Mouse (Mus musculus) G1E (cell line): ENCODE measurements at regions not wholly inside any gene's neighbourhood (a gene's known extent, or its start where the extent isn't known, plus 50 kb on each side); places are given as distances from the start of the nearest gene placed in this dataset.

Source experiments
- ATAC-seq: 2 replicates; pipeline ENCODE4 v1.8.0; 2016; ENCODE audit warnings: mild to moderate bottlenecking; ENCODE audit not compliant: insufficient number of reproducible peaks, poor library complexity, low FRiP score, severe bottlenecking; ENCODE audit errors: extremely low read depth
- DNase-seq: peaks from one replicate; pipeline ENCODE4 v3.0.0; 2012; ENCODE audit warnings: low spot score
- H3K27me3 ChIP-seq: 2 replicates; pipeline ENCODE4 v1.6.1; 2012; ENCODE audit warnings: mild to moderate bottlenecking, low read length, inconsistent platforms; ENCODE audit not compliant: insufficient read depth
- H3K36me3 ChIP-seq: replicated peaks from 2 replicates; pipeline ENCODE3; 2012; ENCODE audit warnings: mild to moderate bottlenecking, inconsistent platforms
- H3K4me1 ChIP-seq: 2 replicates; pipeline ENCODE4 v1.6.1; 2012; ENCODE audit warnings: low read depth, low read length, inconsistent platforms, mixed read lengths; ENCODE audit not compliant: insufficient read depth
- H3K4me3 ChIP-seq: 2 replicates; pipeline ENCODE4 v1.5.1; 2012; ENCODE audit warnings: low read depth, mild to moderate bottlenecking, inconsistent platforms, low read length, moderate library complexity, mixed read lengths
- H3K9me3 ChIP-seq: replicated peaks from 2 replicates; pipeline ENCODE4 v1.6.1; 2012; ENCODE audit warnings: inconsistent platforms
- CTCF ChIP-seq: IDR thresholded peaks from 2 replicates; pipeline ENCODE4 v1.5.1; 2012; ENCODE audit warnings: low read depth, low read length, inconsistent platforms, mixed read lengths
- GATA1 ChIP-seq: IDR thresholded peaks from 2 replicates; pipeline ENCODE4 v1.6.1; 2012; ENCODE audit warnings: borderline replicate concordance, low read length, inconsistent platforms, mixed read lengths
- GATA2 ChIP-seq: IDR thresholded peaks from 2 replicates; pipeline ENCODE4 v1.6.1; 2012; ENCODE audit warnings: low read depth, low read length, inconsistent platforms, borderline replicate concordance
- POLR2AphosphoS5 ChIP-seq: IDR thresholded peaks from 2 replicates; pipeline ENCODE4 v1.6.1; 2012; ENCODE audit warnings: low read depth, low read length, inconsistent platforms; ENCODE audit not compliant: insufficient replicate concordance
- TAL1 ChIP-seq: conservative IDR thresholded peaks from 2 replicates; pipeline ENCODE4 v1.6.1; 2012; ENCODE audit warnings: low read depth, low read length, inconsistent platforms, mixed read lengths

DNA sequence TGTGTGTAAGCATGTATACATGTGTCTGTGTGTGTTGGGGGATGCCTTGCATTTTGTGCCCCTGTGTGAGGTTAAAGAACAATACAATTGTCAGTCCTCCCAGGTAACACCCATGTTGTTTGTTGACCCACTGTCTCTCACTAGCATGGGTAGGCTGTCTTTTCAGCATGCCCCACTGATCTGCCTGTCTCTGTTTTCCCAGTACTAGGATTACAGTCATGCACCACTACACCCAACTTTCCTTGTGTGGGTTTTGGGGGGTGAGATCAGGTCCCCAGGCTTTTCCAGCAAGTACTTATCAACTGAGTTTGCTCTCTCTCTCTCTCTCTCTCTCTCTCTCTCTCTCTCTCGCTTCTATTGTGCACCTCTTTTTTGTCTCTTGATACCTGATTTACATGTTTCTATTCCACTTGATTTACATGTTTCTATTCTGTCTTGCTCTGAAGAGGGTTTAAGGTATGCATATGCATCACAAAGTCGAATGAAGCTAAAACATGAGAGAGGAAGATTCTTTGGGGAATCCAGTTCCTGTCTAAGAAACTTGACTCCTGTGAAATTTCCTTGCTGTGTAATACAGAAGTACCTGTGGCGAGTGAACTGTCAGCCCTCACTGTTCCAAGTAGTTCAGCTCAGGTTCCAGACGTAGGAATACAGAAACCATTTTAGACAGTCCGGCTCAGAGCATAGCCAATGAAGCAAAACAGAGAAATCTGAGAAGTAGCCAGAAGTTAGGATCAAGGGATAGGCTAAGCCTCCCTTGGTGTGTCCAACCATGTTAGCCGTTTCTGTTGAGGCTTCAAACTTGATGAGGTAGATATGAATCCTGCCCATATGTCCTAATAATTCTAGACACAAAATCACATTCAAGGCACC lies 491.6 kb upstream of the Kif2a start:
- TF ChIP-seq CTCF (no peak), TAL1 (no peak), GATA1 (no peak), GATA2 (no peak), POLR2AphosphoS5 (no peak)
- no peak for DNase-seq
- no peak for ATAC-seq
- Histone ChIP-seq H3K36me3 (no peaks in the 10 kb centered on the region), H3K9me3 (no peaks in the 10 kb centered on the region), H3K27me3 (no peaks in the 10 kb centered on the region), H3K4me1 (no peaks in the 10 kb centered on the region), H3K4me3 (no peak overlapping the region)

- no peaks in the 10 kb centered on the region for H3K36me3 ChIP-seq
- ATAC-seq, result no peak
- H3K4me3 ChIP-seq, result no peak overlapping the region
- H3K4me1 ChIP-seq, result no peaks in the 10 kb centered on the region
- peaks cover 13% of the 10 kb centered on the region for H3K27me3 ChIP-seq
- TF ChIP-seq GATA1, result no peak
- no peak for TF ChIP-seq TAL1
- TF ChIP-seq POLR2AphosphoS5, result no peak
- TF ChIP-seq GATA2, result no peak
- DNase-seq, result no peak
- no peaks in the 10 kb centered on the region for H3K9me3 ChIP-seq
Measured at GRCm38 (mm10) chr13:107507336-107507735, 485.4 kb upstream of the Kif2a start.

- H3K4me3 ChIP-seq, result no peak overlapping the region
- no peaks in the 10 kb centered on the region for H3K9me3 ChIP-seq
- no peak for DNase-seq
- H3K27me3 ChIP-seq, result peaks cover 15% of the 10 kb centered on the region
- TF ChIP-seq POLR2AphosphoS5 (no peak), GATA2 (no peak), GATA1 (no peak), CTCF (no peak), TAL1 (no peak)
- H3K36me3 ChIP-seq, result no peaks in the 10 kb centered on the region
- no peaks in the 10 kb centered on the region; the same call in 1 of the 2 replicates for H3K4me1 ChIP-seq
- ATAC-seq, result no peak
Measured at GRCm38 (mm10) chr13:107506832-107507231, 484.9 kb upstream of the Kif2a start.

DNA sequence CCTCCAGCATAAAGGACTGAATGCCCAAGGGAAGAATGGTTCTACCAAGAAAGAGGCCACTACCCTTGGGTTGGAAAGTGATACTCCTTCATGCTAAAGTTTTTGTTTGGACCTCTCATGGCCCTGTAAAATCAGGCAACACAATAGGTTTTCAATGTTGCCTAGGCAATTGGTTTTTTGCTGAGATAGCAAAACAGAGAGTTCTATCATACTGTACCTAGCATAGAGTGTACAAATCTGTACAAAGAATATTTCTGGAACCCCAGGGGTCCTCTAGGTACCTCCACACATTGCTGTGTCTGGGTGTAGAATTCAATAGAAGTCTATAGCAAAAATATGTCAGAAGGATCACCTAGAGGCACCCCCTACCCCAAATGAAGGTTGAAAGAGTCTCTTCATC lies 483.4 kb upstream of the Kif2a start:
- H3K27me3 ChIP-seq, result peaks cover 19% of the 10 kb centered on the region
- no peaks in the 10 kb centered on the region for H3K36me3 ChIP-seq
- no peaks in the 10 kb centered on the region; the same call in 1 of the 2 replicates for H3K4me1 ChIP-seq
- no peak for TF ChIP-seq CTCF
- ATAC-seq, result no peak
- no peaks in the 10 kb centered on the region for H3K9me3 ChIP-seq
- DNase-seq, result no peak
- no peak overlapping the region for H3K4me3 ChIP-seq

- DNase-seq (no peak), ATAC-seq (no peak)
- no peak overlapping the region for H3K4me3 ChIP-seq
- peaks cover 34% of the 10 kb centered on the region for H3K27me3 ChIP-seq
- H3K9me3 ChIP-seq, result no peaks in the 10 kb centered on the region; the same call in 1 of the 2 replicates
- no peaks in the 10 kb centered on the region; the same call in 1 of the 2 replicates for H3K4me1 ChIP-seq
- TF ChIP-seq GATA2 (no peak), GATA1 (no peak), TAL1 (no peak), CTCF (no peak), POLR2AphosphoS5 (no peak)
- H3K36me3 ChIP-seq, result no peaks in the 10 kb centered on the region
Measured at GRCm38 (mm10) chr13:107502261-107502660, 480.3 kb upstream of the Kif2a start.

DNA sequence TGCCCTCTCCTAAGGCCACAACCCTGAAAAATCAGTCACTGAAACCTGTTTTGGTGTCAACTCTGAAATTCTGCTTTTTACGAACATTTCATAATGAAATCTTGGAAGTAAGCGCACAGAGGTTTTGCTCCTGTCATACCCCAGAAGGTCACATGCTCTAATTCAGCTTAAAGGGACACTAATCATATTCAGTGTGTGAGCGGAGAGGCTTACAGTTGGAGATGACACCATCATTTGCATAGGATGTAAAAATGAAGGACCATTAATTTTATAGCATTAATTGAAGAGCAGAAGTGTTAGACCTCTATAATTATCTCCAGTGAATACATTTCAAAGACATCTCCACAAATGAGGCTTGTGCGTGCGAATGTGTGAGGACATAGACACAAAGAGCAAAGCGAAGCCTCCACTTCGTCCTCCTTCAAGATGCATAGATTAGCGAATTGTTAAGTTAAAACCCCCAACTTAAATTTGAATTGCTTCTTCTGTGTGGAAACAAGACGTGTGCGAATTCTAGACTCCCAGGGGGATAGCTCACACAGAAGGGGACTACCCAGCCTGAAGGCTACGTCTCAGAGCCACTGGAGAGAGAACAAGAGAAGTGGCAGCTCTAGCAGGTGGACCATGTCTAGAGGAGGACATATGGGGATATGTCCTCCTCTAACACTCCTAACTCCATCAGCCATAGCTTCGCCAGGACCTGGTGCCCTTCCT lies 479.0 kb upstream of the Kif2a start:
- DNase-seq (no peak), ATAC-seq (no peak)
- peaks cover 32% of the 10 kb centered on the region for H3K27me3 ChIP-seq
- no peaks in the 10 kb centered on the region for H3K36me3 ChIP-seq
- no peak for TF ChIP-seq GATA1
- no peak for TF ChIP-seq GATA2
- TF ChIP-seq CTCF, result no peak
- no peak for TF ChIP-seq TAL1
- TF ChIP-seq POLR2AphosphoS5, result no peak
- H3K4me1 ChIP-seq, result no peaks in the 10 kb centered on the region; the same call in 1 of the 2 replicates
- H3K4me3 ChIP-seq, result no peak overlapping the region
- H3K9me3 ChIP-seq, result no peaks in the 10 kb centered on the region; the same call in 1 of the 2 replicates
